Mouse (Mus musculus) kidney, postnatal 36 days (tissue): ENCODE results near the gene Rnf183.

Experiments used
- DNase-seq, 2 experiments: peaks; one replicate each; pipeline ENCODE4 v3.0.0; 2021 to 2022; ENCODE audit warnings: mixed read lengths in 2 of 2

The Rnf183 gene

DNA sequence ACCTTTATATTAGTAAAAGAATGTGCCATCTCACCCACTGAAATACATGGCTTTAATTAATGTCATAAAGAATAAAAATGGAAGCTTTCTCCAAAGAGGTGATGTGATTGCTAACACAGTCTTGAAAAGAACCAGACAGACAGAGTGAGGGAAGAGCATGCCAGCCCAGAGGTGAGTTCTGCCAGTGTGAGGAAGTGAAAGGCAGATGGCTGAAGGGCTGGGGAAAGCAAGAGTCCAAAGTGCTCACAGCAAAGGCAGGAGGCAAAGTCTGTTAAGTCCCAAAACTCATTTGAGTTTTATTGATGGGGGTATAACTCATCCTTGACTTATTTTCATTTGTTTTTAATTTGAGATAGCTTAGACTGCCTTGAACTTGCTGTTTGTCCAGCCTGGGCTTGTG lies 4.4 kb downstream of the Rnf183 start:
- DNase-seq = peak; percentile 31 to 43

DNA sequence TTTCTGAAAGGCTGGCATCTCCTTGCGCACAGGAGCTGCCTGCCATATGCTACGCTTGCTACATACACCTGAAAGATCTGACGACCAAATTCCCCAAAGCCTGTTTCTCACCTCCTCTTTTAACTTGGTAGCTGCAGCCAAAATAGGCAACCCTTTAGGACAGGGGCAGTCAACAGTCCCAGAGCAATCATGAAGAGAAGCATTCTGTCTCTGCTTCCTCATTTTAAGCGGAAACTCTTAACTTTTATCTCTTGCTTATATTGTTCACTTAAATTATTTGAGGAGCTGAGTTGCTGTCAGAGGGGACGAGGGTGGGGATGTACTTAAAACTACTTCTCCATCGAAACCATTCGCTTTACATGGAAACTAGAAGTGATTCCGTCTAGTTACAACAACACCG lies 5.4 kb downstream of the Rnf183 start:
- no peak for DNase-seq

DNA sequence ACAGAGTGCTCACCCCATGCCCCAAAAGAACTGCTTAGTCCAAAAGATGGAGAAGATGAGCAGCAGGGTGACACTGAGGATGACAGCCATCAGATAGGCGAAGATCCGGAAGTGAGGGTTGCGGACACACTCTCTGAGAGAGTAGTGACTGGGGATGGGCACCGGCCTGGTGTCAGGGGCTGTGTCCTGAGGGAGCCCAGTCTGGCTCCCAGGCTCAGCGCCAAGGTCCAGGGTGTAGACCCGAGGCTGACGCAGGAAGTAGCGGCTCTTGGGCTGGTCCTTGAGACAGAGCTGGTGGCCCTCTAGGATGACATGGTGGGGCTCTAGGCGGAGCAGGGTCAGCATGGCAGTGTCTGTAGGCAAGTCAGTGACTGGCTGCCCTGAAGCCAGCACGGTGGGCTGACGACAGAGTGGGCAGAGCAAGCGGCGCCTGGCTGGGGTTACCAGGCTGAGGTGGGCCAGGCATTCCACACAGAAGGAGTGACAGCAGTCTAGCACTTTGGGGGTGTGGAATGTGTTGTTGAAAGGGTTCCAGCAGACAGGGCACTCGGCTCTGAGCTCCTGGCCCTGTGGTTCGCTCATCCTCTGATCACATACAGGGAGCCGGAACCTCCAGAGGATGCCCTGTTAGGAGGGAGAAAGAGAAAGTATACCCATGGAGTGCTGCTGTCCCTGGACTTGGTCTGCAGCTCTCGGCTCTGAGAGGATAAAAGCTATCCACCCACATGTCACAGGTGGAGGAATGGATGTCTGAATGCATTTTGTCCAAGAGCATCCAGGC lies 6.9 kb downstream of the Rnf183 start:
- peak in 1 of 2 experiments; percentile 38 for DNase-seq

DNA sequence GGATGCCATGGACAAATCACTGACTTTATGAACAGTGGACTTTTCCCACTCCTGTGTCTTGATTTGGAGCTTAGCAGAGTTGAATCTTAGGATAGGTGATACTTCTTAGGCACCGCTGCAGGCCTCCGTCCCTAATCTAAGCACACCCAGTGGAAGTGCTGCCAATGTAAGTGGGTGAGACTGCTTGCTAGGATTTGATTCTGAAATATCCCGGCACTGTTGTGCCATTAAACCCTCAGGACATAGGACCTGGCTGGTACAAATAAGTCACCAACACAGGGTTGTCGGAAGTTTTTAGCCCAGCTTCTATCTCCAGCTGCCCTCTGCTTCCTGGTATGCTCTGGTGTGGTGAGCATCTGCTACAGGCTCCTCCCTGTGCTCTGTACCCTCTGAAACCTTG lies 9.2 kb downstream of the Rnf183 start:
- no peak for DNase-seq

DNA sequence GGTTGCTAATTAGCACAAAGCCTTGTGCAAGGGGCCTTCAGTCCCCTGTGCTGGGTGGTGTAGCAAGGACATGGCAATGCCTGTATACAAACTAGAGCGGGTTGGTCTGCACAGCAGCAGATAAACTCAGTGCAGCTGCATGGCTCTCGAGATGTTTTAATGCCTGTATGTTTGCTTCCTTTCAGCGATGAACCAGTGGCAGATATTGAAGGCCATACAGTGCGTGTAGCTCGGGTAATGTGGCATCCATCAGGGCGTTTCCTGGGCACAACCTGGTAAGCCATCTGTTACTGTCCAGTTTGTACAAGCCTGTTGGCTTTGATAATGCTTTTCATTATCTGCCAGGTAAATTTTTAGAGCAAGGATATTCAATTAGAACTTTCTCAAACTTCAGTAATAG lies 16.0 kb downstream of the Rnf183 start:
- DNase-seq = no peak

DNA sequence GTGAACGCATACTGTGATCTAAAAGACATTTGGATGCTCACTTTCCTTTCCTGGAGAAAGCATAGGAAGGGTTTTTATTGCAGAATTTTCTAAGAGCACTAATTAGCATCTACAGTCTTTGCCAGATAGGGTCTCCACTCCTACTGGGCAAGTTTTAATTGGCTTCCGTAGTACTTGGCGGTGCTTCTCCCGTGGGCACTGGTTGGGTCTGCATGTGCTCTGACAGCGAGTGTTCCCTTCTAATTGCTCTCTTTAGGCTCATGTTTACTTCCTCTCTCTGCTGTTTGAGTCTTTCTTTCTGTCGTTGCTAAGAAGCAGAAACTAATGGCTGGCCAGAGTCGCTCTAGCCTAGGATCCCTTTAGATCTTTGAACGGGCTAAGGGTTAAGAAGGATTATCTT lies 16.6 kb downstream of the Rnf183 start:
- no peak for DNase-seq

DNA sequence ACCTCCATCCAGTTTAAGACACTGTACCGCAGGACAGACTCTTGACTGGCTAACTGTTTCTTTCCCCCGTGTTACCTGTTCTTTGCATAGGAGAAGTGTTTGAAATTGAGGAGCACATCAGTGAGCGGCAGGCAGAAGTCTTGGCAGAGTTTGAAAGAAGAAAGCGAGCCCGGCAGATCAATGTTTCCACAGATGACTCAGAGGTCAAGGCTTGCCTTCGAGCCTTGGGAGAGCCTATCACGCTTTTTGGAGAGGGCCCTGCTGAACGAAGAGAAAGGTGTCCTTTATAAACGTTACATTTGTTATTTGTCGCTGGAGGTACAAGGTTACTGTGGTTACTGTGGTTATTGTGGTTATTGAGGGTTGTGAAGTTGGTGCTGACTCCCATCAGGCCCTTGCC lies 23.4 kb downstream of the Rnf183 start:
- no peak for DNase-seq

DNA sequence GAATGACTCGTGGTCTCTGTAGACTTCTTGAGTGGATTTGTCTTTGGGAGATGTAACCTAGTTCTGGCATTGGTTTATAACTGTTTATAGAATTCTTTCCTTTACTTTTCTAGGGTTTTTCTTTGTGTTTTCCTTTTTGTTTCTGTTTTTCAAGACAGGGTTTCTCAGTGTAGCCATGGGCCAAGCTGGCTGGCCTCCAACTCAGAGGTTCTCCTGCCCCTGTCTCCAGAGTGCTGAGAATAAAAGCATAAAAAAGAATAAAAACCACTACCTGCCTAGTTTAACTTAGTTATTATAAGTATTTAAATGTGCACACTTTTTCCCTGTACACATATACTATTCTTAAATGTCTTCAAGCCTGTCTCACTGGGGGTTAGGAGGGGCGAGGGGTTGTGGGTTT lies 24.7 kb downstream of the Rnf183 start:
- no peak for DNase-seq

DNA sequence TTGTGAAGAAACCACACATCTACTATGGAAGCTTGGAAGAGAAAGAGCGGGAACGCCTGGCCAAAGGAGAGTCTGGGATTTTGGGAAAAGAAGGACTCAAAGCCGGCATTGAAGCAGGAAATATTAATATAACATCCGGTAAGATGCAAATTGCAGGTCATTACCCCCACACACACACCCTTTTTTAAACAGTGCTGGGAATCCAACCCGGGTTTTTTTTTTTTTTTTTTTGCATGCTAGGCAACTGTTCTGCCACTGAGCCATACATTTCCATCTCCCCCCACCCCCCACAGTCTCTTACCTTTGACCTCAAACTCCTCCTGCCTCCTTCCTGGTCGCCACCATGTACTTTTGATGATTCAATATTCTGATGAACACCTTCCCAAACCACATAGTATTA lies 25.4 kb downstream of the Rnf183 start:
- no peak for DNase-seq

DNA sequence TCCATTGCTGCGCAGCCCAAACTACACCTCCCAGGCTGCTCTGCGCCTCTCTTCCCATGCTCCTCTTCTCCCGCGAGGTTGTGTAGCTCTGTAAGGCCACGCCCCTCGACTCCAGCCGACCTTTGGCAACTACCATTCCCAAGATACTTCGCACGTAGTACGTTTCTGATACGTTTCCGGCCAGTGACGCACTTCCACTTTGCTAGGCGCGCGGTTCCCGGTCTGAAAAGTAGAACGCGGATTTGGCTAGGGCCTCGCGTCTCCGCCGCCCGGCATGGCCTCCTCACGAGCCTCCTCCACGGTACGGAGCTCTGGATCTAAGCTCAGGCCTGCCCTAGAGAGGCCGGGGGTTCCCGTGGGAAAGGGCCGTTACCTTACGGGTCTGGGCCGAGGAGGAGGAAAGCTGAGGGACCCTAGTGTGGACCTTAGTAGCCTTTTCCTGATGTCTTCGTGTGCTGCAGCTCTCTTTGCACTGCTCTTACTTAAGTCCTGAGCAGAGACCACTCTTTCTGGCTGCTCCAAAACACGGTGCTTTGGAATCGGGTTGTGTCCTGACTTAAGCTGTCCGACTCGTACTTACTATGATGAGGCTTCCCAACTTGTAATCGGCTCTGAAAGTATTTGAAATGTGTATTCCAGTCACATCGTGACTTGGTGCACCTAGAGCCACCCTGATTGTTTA lies 26.3 kb downstream of the Rnf183 start, which contains the start of the genes Cdc26 and Prpf4:
Cdc26 (minus strand) TSS at position 42 of the 682 bp plus-strand sequence.
Prpf4 (plus strand) TSS at position 197 of the 682 bp plus-strand sequence.
- peak; percentile 99 to 100 for DNase-seq

DNA sequence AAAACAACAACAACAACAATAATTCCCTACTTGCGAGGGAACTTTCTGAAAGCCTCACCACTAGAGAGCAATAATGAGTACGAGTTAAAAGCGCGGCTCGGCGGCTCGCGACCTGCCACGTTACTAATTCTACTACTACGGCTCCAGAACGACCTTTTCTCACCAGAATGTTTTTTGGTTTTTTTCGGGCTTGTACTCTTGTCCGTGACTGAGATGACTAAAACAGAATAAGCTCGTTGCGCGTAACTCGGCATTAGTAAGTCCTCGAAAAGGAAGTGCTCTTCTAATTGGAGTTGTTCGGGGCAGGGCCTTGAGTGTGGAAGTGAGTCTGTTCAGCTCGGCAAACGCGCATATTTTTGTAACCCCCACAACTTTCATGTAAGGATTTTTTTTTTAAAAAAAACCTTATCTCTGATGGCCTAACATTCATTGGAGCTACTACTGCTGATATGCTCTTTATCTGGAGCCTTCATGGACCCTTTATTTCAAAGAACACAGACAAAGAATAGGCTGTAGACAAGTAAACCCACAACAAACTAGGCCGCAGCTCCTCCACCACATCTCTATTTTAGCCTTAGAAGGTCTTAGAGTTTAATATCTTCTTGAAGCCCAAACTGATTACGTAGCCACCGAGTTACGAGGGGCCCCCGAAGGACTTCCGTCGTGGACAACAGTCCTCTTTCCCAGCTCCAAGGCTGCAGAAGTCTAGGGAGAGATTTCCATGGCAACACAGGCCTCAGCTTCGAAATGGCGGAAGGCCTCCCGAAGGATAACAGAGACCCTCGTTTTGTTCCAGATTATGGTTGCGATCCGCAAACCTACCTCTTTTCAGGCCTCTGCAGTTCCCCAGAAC lies 27.1 kb downstream of the Rnf183 start:
- DNase-seq = peak; percentile 72 to 77

DNA sequence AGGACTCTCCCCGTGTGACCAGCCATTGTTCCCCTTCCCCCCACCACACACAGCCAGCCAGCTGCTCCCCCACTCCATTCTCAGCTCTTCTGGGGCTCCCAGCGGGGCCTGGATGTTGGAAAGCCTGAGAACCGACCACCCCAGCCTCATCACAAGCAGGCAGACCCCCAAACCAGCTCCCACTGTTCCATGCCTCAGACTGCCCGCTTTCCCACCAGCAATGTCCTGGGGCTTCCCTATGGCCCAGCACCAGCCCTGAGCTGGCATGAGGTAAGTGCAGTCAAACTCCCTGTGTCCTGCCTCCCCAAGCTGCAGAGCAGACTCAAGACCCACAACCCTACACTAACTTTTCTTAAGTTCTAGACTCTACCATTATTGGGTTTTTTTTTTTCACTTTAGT lies 28.9 kb downstream of the Rnf183 start:
- DNase-seq = no peak

DNA sequence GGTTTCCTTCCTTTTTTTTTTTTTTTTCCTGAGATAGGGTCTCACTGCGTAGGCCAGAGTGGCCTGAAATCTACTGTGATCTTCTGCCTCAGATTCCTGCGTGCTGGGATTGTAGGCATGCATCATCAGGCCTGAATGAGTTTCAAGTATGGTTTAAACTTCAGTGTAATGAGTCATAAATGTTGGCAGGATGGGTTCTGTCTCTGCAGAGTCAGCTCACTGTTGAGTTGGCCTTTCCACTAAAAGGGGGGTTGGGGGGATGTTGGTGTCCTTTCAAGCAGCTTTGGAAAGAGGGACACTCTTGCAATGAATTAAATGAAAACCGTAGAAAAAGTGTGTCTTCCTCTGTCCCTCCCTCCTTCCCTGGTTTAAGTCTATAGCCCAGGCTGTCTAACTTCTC lies 36.1 kb downstream of the Rnf183 start:
- DNase-seq = no peak

DNA sequence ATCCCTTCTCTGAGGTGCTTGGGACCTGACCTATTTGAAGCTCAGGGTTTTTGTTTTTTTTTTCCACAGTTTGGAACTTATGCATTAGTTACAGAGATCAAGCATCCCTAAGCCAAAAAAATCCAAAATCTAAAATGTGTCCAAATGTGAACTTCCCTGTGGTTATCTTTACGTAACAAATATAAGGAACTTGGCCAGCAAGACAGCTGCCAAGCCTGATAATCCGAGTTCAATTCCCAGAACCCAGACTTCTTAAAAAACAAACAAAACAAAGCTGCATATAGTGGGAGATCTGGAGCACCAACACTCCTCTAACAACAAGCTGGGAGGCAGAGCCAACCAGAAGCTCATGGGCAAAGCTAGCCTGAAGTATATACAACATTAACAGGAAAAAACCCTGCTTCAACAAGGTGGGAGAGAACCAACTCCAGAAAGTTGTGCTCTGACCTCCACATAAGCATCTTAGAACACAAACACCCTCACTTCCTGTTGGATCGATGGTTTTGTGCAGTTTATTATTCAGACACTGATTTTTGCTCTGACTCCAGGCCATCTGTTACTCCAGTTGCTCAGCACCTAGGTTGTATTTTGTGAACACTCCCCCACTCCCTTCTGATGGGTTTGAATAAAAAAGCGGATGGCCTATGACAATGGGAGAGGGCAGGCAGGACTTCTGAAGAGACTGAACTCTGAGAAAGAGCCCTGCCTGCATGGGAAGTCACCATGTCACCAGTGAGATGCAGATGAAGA lies 37.3 kb downstream of the Rnf183 start:
- no peak for DNase-seq

DNA sequence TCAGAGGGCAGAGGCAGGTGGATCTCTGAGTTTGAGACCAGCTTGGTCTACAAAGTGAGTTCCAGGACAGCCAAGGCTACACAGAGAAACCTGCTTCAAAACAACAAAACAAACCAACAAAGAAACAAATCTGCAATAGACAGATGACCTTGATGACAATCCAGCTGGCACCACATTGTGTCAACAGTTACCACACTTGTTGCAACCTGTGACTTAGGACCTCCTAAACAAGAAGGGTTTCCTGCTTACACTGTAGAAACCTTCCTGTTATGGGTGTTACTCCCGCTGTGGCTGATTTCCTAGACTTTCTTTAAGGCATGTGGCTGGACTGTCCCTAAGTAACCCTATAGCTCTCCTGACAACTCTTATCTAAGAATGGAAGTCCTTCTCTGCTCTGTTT lies 39.2 kb downstream of the Rnf183 start:
- DNase-seq = no peak

DNA sequence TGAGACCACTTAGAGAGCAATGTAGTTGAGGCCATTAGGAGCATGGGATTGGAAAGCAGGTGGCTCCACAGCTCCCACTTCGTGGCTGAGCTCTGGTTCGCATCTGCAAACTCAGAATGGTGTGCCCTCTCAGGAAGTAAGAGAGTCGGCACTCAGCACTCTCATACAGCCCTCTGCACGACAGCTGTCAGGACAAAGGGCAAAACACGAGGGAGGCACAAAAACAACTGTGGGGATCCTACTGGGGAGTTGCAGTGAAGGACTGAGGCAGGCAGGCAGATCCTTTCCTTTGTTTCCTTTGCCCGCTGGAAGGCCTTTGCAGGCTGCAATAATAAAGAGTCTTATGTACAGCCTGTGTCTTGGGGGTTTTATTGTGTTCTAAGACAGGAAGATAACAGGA lies 41.6 kb downstream of the Rnf183 start:
- peak; percentile 21 to 30 for DNase-seq

DNA sequence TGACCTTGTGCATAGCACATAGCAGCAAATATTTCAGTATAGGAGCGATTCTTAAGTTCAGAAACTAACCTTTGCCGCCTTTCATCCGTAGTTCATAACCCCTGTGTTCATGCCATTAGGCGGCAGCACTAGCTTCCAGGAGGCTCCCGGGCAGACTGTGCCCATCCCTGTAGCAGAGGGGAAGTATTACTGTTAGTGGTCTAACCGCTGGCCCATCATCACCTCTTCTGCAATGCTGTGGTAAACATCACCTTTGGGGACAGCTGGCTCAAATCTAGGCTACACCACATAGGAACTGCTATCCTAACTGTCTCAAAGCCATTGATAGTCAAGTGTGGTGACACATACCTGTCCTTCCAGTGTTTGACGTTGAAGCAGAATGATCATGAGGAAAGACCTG lies 43.2 kb downstream of the Rnf183 start:
- DNase-seq = no peak

DNA sequence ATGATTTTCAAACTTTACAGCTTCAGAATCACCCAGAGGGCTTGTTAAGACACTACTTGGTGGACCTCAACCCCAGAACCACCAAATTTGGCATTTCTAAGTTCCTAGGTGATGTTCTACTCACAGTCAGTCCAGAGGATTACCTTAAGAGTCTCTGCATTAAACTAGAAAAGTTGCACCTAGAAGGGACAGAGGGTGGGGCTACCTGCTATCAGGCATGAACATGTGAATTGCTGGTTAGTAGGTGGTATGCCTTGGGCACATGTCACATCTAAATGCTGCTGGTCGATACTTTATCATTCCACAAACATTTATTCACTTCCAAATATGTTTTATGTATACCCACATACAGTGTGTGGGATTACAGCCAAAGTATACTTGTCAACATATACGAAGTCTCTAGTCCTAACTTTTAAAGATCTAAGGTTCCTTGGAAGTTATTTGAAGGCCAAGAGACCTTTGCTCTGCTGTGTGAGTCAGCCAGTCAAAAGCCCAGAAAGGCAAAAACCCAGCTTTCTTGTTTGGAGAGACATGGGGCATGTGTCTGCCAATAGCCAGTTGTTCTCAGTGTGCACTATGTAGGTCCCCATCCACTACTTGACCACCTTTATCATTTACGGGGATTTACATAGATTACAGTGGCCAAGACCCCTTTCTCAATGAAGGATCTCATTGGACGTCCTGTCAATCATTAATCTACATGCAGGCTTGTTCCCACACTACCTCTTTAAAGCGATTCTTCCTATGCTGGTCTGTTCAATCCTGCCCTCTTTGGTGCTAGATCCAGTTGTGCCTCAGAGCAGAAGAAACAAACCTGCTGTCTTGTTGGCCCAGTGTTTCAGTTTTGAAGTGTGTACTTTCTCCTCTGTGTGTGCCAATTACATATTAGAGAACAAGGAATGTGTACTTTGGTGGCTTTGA lies 45.2 kb downstream of the Rnf183 start:
- peak; percentile 25 to 47 for DNase-seq

DNA sequence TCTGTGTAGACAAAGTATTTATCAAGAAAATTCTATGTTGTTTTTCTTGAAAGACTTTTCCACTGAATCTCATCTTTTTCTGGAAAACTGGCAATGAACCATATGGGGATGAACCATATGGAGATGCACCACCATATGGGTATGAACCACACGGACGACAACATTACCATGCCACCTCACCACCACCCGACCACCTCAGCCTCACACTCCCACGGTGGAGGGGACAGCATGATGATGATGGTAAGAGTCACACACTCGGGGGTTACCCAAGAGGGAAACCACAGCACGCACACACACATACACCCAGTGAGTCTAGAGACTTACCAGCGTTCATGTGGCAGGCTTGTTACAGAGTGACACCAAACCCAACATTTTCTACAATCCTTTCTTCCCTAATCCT lies 49.6 kb downstream of the Rnf183 start:
- DNase-seq = no peak

DNA sequence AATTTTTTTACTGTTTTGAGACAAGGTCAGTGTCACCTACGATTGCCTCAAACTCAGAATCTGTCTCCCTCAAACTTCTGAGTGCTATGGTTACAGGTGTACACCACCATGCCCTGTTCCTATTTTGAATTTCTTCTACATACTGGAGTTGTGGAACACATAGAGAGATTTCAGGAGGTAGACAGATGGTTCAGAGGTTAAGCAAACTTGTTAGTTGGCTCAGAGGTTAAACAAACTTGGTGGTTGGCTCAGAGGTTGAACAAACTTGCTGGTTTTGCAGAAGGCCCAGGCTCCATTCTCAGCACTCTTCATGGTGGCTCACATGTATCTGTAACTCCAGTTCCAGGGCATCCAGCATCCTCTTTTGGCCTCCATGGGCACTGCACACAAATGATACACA lies 50.9 kb downstream of the Rnf183 start:
- DNase-seq = no peak

DNA sequence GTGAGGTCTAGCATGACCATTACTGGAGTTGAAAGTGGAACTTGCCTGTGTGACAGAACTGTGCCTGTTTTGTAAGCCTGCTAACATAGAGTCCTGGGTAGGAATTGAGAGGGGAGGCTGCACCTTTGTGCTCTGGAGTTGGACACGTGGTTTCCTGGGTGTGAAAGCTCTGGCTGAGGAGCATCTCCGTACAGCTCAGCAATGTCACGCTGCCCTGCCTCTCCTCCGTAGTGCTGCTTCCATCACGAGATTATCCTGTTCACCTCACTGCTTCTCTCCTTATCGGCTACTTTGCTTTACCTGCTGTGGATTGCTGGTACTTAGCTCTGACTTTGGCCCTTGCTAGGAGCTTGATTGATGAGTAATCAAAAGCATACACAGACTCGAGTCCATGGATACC lies 51.3 kb downstream of the Rnf183 start:
- DNase-seq = peak; percentile 43 to 55

DNA sequence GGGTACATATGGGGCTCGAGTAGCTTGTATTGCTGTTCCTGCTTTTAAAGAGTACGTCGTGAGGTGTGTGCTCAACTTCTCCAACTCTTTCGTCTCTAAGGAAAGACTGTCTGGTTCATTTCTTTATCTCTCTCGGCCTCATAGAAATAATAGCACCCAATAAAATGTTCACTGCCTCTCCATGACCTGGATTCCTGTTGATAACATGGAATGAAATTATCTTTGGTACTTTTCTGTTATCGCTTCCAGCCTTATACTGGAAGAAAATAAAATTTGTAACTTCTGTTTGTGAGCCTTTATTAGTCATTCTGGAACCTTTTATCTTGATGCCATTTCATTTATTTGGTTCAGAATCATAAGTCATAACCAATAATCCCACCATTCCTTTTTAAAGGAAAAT lies 51.8 kb downstream of the Rnf183 start:
- DNase-seq = no peak
